Mouse (Mus musculus) cerebellum, adult 2 months (tissue): ENCODE measurements at regions not wholly inside any gene's neighbourhood (a gene's known extent, or its start where the extent isn't known, plus 50 kb on each side); places are given as distances from the start of the nearest gene placed in this dataset.

Experiments used
- CTCF ChIP-seq: fragments of 200-500 bp; IDR thresholded peaks from 2 replicates; pipeline ENCODE4 v1.5.1; 2011; ENCODE audit warnings: low read depth, mild to moderate bottlenecking, control low read depth, low read length, moderate library complexity, borderline replicate concordance; ENCODE audit not compliant: insufficient read depth
- POLR2A ChIP-seq: fragments of 200-500 bp; IDR thresholded peaks from 2 replicates; pipeline ENCODE4 v1.6.1; 2011; ENCODE audit warnings: low read length, control low read depth, borderline replicate concordance; ENCODE audit not compliant: insufficient read depth

DNA sequence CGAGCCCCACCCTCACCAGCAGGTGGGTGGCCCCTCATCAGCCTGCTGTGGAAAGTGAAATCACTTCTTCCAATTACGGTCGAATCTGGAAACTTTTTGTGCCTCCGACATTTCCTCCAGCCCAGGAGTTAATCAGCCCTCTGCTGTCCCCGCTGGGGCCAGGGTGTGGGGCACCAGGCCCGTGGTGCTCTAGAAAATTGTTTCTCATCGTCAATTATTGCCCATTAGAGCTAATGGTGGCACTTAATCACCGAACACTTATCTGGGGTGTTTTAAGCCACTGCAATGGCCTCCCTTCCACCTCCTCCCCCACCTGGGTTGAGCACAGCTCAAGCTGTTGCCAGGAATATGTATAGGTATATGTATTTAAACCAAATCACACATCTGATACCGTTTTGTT is 72.2 kb downstream of the Barx1 start:
- TF ChIP-seq POLR2A (no peak), CTCF (no peak)
